Mouse (Mus musculus): ENCODE results near the gene Gipc3.
A peak's percentile ranks its signal among the peaks of the same experiment; 100 is the strongest.

DNA sequence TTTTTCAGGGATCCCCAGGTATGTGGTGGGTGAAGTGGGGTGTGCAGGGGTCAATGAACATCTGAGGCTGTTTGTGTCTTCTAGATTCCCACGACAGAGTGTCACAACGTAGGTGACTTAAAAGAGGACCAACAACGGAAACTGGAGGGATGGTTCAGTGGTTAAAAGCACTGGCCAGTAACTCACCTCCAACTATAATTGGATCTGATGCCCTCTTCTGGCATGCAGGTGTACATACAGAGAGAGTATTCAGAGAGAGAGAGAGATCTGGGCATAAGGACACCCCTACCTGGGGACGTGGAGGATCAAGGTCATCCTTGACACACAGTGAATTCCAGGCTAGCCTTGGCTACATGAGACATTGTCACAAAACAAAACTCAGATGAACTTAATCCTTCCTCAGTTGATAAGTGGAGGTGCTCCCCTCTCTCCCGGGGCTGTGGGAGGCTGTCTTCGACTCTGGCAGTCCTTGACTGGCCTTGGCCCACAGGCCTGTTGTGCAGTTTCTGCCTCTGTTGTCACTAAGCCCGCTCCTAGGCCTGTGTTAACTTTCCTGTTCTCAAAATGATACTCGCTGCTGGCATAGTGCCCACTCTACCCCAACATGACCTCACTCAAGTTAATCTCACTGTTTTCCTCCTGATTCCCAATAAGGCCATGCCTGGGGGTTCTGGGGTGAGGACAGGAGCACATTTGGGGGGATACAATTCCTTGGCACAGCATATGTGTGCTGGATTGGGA, 1.5 kb upstream of the Gipc3 start:
- peak; percentile 59 for TF ChIP-seq CTCF (IDR thresholded peaks at IDR 0.05; ENCODE audit: low read depth)
- no peak for TF ChIP-seq EP300 (optimal IDR thresholded peaks at IDR 0.05)

Data from stomach, postnatal 0 days (tissue).